Mouse (Mus musculus): ENCODE measurements at regions not wholly inside any gene's neighbourhood (a gene's known extent, or its start where the extent isn't known, plus 50 kb on each side); places are given as distances from the start of the nearest gene placed in this dataset.
"Not testable (repeated sequence)": the region's sequence is repeated elsewhere in the genome, so short reads cannot be mapped to it uniquely, and the experiment has no call there.

- no peak overlapping the region for H3K27ac ChIP-seq (ENCODE audit: control insufficient read depth, low read depth, low read length)
- H3K36me3 ChIP-seq (ENCODE audit: control insufficient read depth in 1 of 2, insufficient read depth in 2 of 2, low read length in 2 of 2), result no peaks in the 10 kb centered on the region
- DNase-seq (ENCODE audit: low read depth, low spot score), result no peak
- H3K27me3 ChIP-seq (ENCODE audit: control insufficient read depth in 1 of 2, insufficient read depth in 2 of 2, low read length in 2 of 2), result no peaks in the 10 kb centered on the region
- no peaks in the 10 kb centered on the region for H3K79me2 ChIP-seq (ENCODE audit: control insufficient read depth, insufficient read depth, low read length, poor library complexity)
- no peak overlapping the region for H3K4me3 ChIP-seq (ENCODE audit: control insufficient read depth in 1 of 2, insufficient read depth in 1 of 2, low read depth in 2 of 2, low read length in 2 of 2)
- no peak overlapping the region for H3K9ac ChIP-seq (ENCODE audit: control insufficient read depth, low read depth, low read length, poor library complexity, severe bottlenecking)
- H3K9me3 ChIP-seq (replicated peaks; ENCODE audit: insufficient read depth, low read length), result no peaks in the 10 kb centered on the region
- TF ChIP-seq SIN3A (IDR thresholded peaks at IDR 0.05; ENCODE audit: low read length) (no peak), GATA1 (IDR thresholded peaks at IDR 0.05; ENCODE audit: low read depth, low read length) (no peak), TCF12 (IDR thresholded peaks at IDR 0.05; ENCODE audit: low read depth, low read length) (no peak), MYC (IDR thresholded peaks at IDR 0.05; ENCODE audit: low read depth, low read length) (no peak), KAT2A (conservative IDR thresholded peaks at IDR 0.05; ENCODE audit: low read depth, low read length) (no peak)
- no peaks in the 10 kb centered on the region for H3K4me1 ChIP-seq (ENCODE audit: control insufficient read depth in 1 of 2, insufficient read depth in 2 of 2, low read length in 2 of 2)
These were observed 1317.0 kb upstream of the Adam24 start for GRCm38 (mm10) chr8:39357865-39358264.

GRCm38 (mm10) chr8:39366346-39366745 is 1308.5 kb upstream of the Adam24 start:
- not testable (repeated sequence) for H3K4me1 ChIP-seq (ENCODE audit: control insufficient read depth in 1 of 2, insufficient read depth in 2 of 2, low read length in 2 of 2); H3K79me2 ChIP-seq (ENCODE audit: control insufficient read depth, insufficient read depth, low read length, poor library complexity); H3K4me3 ChIP-seq (ENCODE audit: control insufficient read depth in 1 of 2, insufficient read depth in 1 of 2, low read depth in 2 of 2, low read length in 2 of 2); DNase-seq (ENCODE audit: low read depth, low spot score); H3K9ac ChIP-seq (ENCODE audit: control insufficient read depth, low read depth, low read length, poor library complexity, severe bottlenecking); H3K9me3 ChIP-seq (replicated peaks; ENCODE audit: insufficient read depth, low read length); H3K27me3 ChIP-seq (ENCODE audit: control insufficient read depth in 1 of 2, insufficient read depth in 2 of 2, low read length in 2 of 2); H3K27ac ChIP-seq (ENCODE audit: control insufficient read depth, low read depth, low read length); H3K36me3 ChIP-seq (ENCODE audit: control insufficient read depth in 1 of 2, insufficient read depth in 2 of 2, low read length in 2 of 2)

Data from MEL (cell line).